Mouse (Mus musculus) embryonic facial prominence, embryonic 13.5 days (tissue): ENCODE results near the gene Gm49510. TPM values are rescaled to one million over a fixed set of nuclear protein-coding genes. Genes with fewer than 3 reads are reported as not detected.

Experiments
- ATAC-seq: fragments of 200-750 bp; cut with Nextera tagmentation; 2 replicates; pipeline ENCODE4 v1.8.0; 2017; ENCODE audit warnings: low read depth; ENCODE audit not compliant: insufficient number of reproducible peaks, insufficient read depth, low FRiP score, low TSS enrichment
- H3K27ac ChIP-seq: fragments of 300-500 bp; sonication (generic); 2 replicates; pipeline ENCODE4 v1.5.1; 2015; ENCODE audit warnings: moderate library complexity, mild to moderate bottlenecking, inconsistent platforms
- H3K27me3 ChIP-seq: fragments of 300-500 bp; sonication (generic); 2 replicates; pipeline ENCODE4 v1.6.1; 2015; ENCODE audit warnings: mild to moderate bottlenecking, inconsistent platforms
- H3K36me3 ChIP-seq: fragments of 300-500 bp; sonication (generic); 2 replicates; pipeline ENCODE4 v1.6.1; 2015; ENCODE audit warnings: mild to moderate bottlenecking, inconsistent platforms
- H3K4me1 ChIP-seq: fragments of 300-500 bp; sonication (generic); 2 replicates; pipeline ENCODE4 v1.6.1; 2015; ENCODE audit warnings: inconsistent platforms
- H3K4me2 ChIP-seq: fragments of 300-500 bp; sonication (generic); 2 replicates; pipeline ENCODE4 v1.6.1; 2015; ENCODE audit warnings: moderate library complexity, mild to moderate bottlenecking, inconsistent platforms
- H3K4me3 ChIP-seq: fragments of 300-500 bp; sonication (generic); 2 replicates; pipeline ENCODE4 v1.5.1; 2015; ENCODE audit warnings: mild to moderate bottlenecking, inconsistent platforms
- H3K9ac ChIP-seq: fragments of 300-500 bp; sonication (generic); 2 replicates; pipeline ENCODE4 v1.6.1; 2015; ENCODE audit warnings: mild to moderate bottlenecking, inconsistent platforms
- H3K9me3 ChIP-seq: fragments of 300-500 bp; sonication (generic); 2 replicates; pipeline ENCODE4 v1.6.1; 2016; ENCODE audit warnings: inconsistent platforms
- WGBS: fragments of 180-500 bp; shearing (Covaris S2); methylation state at CpG from one replicate; pipeline ENCODE4 v1.1.7; 2015; ENCODE audit warnings: mixed read lengths; 5-methylcytosine and 5-hydroxymethylcytosine counted together
- polyA plus RNA-seq: library from polyadenylated mRNA; unstranded; fragments of >200 nt; fragmentation: Nextera tagmentation; extraction: Ambion mirVana; gene quantifications from 2 replicates; pipeline ENCODE4 v1.2.1, GENCODE M21; 2015

Gm49510 gene
- polyA plus RNA-seq = 0.18 and 0.25 TPM in 2 replicates

GRCm38 (mm10) chr15:78899409-78899739, at the start of gene Gm49510:
Gene Gm49510 (plus strand): TSS chr15:78899667.
- Histone ChIP-seq H3K9ac (peak within 1 kb of the TSS; percentile 86), H3K36me3 (peaks cover 31% of the 10 kb centered on the region), H3K27me3 (no peaks in the 10 kb centered on the region), H3K9me3 (no peaks in the 10 kb centered on the region), H3K4me2 (peak within 1 kb of the TSS; percentile 88), H3K4me3 (peak within 1 kb of the TSS; percentile 83), H3K4me1 (peaks cover 71% of the 10 kb centered on the region), H3K27ac (peak within 1 kb of the TSS; percentile 87)
- 2% methylated on average over 20 of the region's 20 CpGs for WGBS
- ATAC-seq = no peak

- peaks cover 19% of the 10 kb centered on the region for H3K36me3 ChIP-seq
- no peak overlapping the region for H3K4me3 ChIP-seq
- no peaks in the 10 kb centered on the region for H3K9me3 ChIP-seq
- H3K27ac ChIP-seq = no peak overlapping the region
- peaks cover 16% of the 10 kb centered on the region for H3K4me1 ChIP-seq
- H3K9ac ChIP-seq = no peak overlapping the region
- 57% methylated on average over 15 of the region's 15 CpGs for WGBS
- ATAC-seq = no peak
- no peaks in the 10 kb centered on the region for H3K27me3 ChIP-seq
- no peak overlapping the region for H3K4me2 ChIP-seq
Observed at GRCm38 (mm10) chr15:78850059-78850824, 49.2 kb upstream of the Gm49510 start.

GRCm38 (mm10) chr15:78850944-78851343, 48.5 kb upstream of the Gm49510 start:
- H3K27me3 ChIP-seq = no peaks in the 10 kb centered on the region
- H3K4me1 ChIP-seq = peaks cover 9% of the 10 kb centered on the region
- H3K36me3 ChIP-seq = peaks cover 19% of the 10 kb centered on the region
- no peak overlapping the region for H3K9ac ChIP-seq
- no peak for ATAC-seq
- H3K9me3 ChIP-seq = no peaks in the 10 kb centered on the region
- H3K4me2 ChIP-seq = no peak overlapping the region
- H3K4me3 ChIP-seq = no peak overlapping the region
- WGBS = 65% methylated on average over 6 of the region's 6 CpGs
- H3K27ac ChIP-seq = no peak overlapping the region

GRCm38 (mm10) chr15:78851505-78852153, 47.8 kb upstream of the Gm49510 start:
- WGBS = 11% methylated on average over 13 of the region's 13 CpGs
- Histone ChIP-seq H3K27me3 (no peaks in the 10 kb centered on the region), H3K9ac (no peak overlapping the region), H3K4me3 (no peak overlapping the region), H3K27ac (no peak overlapping the region), H3K4me1 (peaks cover 4% of the 10 kb centered on the region), H3K36me3 (peaks cover 19% of the 10 kb centered on the region), H3K9me3 (no peaks in the 10 kb centered on the region), H3K4me2 (peak overlapping the region; percentile 27; the same call in 1 of the 2 replicates)
- ATAC-seq = peak; percentile 70

- no peak for ATAC-seq
- H3K9me3 ChIP-seq = no peaks in the 10 kb centered on the region
- H3K36me3 ChIP-seq = no peaks in the 10 kb centered on the region
- H3K4me1 ChIP-seq = peaks cover 12% of the 10 kb centered on the region
- no peaks in the 10 kb centered on the region for H3K27me3 ChIP-seq
- no peak within 1 kb of the TSS for H3K27ac ChIP-seq
- H3K4me3 ChIP-seq = no peak within 1 kb of the TSS
- H3K4me2 ChIP-seq = no peak within 1 kb of the TSS
- H3K9ac ChIP-seq = no peak within 1 kb of the TSS
- 68% methylated on average over 8 of the region's 8 CpGs for WGBS
Observed at GRCm38 (mm10) chr15:78855303-78855965, 44.0 kb upstream of the Gm49510 start, which contains the start of gene Lgals2. Gene Lgals2 (minus strand): TSS chr15:78855529.

- Histone ChIP-seq H3K27ac (no peak overlapping the region), H3K9me3 (no peaks in the 10 kb centered on the region), H3K36me3 (no peaks in the 10 kb centered on the region), H3K27me3 (no peaks in the 10 kb centered on the region), H3K9ac (no peak overlapping the region), H3K4me1 (peaks cover 7% of the 10 kb centered on the region; the same call in 1 of the 2 replicates), H3K4me2 (no peak overlapping the region), H3K4me3 (no peak overlapping the region)
- WGBS = 85% methylated on average over 7 of the region's 7 CpGs
- no peak for ATAC-seq
Observed at GRCm38 (mm10) chr15:78857009-78857408, 42.5 kb upstream of the Gm49510 start.

GRCm38 (mm10) chr15:78859311-78859710, 40.2 kb upstream of the Gm49510 start:
- H3K4me1 ChIP-seq = peaks cover 15% of the 10 kb centered on the region
- H3K4me2 ChIP-seq = no peak overlapping the region
- no peaks in the 10 kb centered on the region for H3K27me3 ChIP-seq
- no peak overlapping the region for H3K9ac ChIP-seq
- H3K27ac ChIP-seq = no peak overlapping the region
- H3K4me3 ChIP-seq = no peak overlapping the region
- WGBS = 70% methylated on average over 4 of the region's 4 CpGs
- no peak for ATAC-seq
- no peaks in the 10 kb centered on the region for H3K9me3 ChIP-seq
- no peaks in the 10 kb centered on the region for H3K36me3 ChIP-seq

GRCm38 (mm10) chr15:78859714-78860113, 39.8 kb upstream of the Gm49510 start:
- Histone ChIP-seq H3K9me3 (no peaks in the 10 kb centered on the region), H3K4me2 (no peak overlapping the region), H3K4me3 (no peak overlapping the region), H3K27me3 (no peaks in the 10 kb centered on the region), H3K27ac (no peak overlapping the region), H3K4me1 (peaks cover 15% of the 10 kb centered on the region), H3K36me3 (no peaks in the 10 kb centered on the region), H3K9ac (no peak overlapping the region)
- ATAC-seq = no peak
- 60% methylated on average over 6 of the region's 6 CpGs for WGBS

GRCm38 (mm10) chr15:78862280-78862679, 37.2 kb upstream of the Gm49510 start:
- Histone ChIP-seq H3K9me3 (no peaks in the 10 kb centered on the region), H3K27me3 (no peaks in the 10 kb centered on the region), H3K4me2 (no peak overlapping the region), H3K4me3 (no peak overlapping the region), H3K36me3 (no peaks in the 10 kb centered on the region), H3K9ac (no peak overlapping the region), H3K4me1 (peaks cover 15% of the 10 kb centered on the region), H3K27ac (no peak overlapping the region)
- ATAC-seq = no peak
- 84% methylated on average over 5 of the region's 5 CpGs for WGBS

GRCm38 (mm10) chr15:78863154-78863553, 36.3 kb upstream of the Gm49510 start:
- Histone ChIP-seq H3K36me3 (no peaks in the 10 kb centered on the region), H3K4me2 (no peak overlapping the region), H3K27ac (no peak overlapping the region; the same call in 1 of the 2 replicates), H3K27me3 (no peaks in the 10 kb centered on the region), H3K4me3 (no peak overlapping the region), H3K9ac (no peak overlapping the region), H3K9me3 (no peaks in the 10 kb centered on the region), H3K4me1 (peaks cover 15% of the 10 kb centered on the region)
- WGBS = 73% methylated on average over 2 of the region's 2 CpGs
- no peak for ATAC-seq

GRCm38 (mm10) chr15:78863852-78864253, 35.6 kb upstream of the Gm49510 start:
- Histone ChIP-seq H3K4me3 (no peak overlapping the region), H3K27ac (peak overlapping the region; percentile 44), H3K27me3 (no peaks in the 10 kb centered on the region), H3K4me2 (no peak overlapping the region), H3K9me3 (no peaks in the 10 kb centered on the region), H3K9ac (peak overlapping the region; percentile 54; the same call in 1 of the 2 replicates), H3K4me1 (peaks cover 22% of the 10 kb centered on the region), H3K36me3 (no peaks in the 10 kb centered on the region)
- 42% methylated on average over 13 of the region's 13 CpGs for WGBS
- no peak for ATAC-seq
